Mouse (Mus musculus): ENCODE data around the gene Riox1. TPM values are rescaled to one million over a fixed set of nuclear protein-coding genes. Genes with fewer than 3 reads are reported as not detected.

Riox1 gene
- 2.6 TPM for polyA plus RNA-seq (2014; fragmentation: Illumina TruSeq; extraction: RNeasy Lipid Tissue Mini Kit (QIAGEN cat#74804))

DNA sequence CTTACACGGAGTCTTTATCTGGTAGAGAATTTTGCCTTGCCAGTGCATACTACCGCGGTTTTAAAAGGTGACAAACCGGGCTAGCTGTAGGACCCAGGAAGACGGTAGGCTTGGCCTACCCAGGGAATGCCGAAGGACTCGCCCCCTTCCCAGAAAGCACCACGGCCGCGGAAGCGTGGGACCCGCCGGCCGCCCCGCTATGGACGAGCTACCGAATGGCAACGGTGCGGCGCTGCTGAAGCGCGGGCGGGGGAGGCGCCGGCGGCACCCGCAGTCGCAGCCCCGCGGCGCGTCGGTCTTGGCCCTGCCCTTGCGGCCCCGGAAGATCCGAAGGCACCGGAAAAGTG lies at the start of gene Riox1:
TSS of gene Riox1 (plus strand) at position 116 of the 347 bp plus-strand sequence.

GRCm38 (mm10) chr12:83921535-83922381 lies 28.6 kb upstream of the Riox1 start, which contains the start of gene Numb:
Gene Numb (minus strand): TSS chr12:83921934.

DNA sequence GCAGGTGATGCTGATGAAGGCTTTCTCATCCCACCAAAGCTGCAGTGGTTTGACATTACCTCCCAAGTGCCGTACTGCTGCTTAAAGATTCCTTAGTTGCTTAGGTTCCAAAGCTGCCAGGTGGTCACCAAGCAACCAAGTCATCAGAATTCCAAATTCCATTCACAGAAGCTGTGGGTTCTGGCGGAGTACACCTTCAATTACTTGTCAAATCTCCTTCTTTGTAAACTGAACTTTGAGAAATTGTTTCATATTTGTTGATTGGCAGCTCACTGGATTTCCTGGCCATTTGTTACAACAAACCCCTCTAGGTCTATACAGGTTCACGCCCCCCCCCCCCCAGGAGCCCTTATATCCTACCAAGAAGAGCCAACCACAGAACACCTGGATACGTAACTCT lies 34.3 kb downstream of the Riox1 start, which contains the start of gene Heatr4:
TSS of gene Heatr4 (minus strand) at position 101 of the 400 bp plus-strand sequence.

DNA sequence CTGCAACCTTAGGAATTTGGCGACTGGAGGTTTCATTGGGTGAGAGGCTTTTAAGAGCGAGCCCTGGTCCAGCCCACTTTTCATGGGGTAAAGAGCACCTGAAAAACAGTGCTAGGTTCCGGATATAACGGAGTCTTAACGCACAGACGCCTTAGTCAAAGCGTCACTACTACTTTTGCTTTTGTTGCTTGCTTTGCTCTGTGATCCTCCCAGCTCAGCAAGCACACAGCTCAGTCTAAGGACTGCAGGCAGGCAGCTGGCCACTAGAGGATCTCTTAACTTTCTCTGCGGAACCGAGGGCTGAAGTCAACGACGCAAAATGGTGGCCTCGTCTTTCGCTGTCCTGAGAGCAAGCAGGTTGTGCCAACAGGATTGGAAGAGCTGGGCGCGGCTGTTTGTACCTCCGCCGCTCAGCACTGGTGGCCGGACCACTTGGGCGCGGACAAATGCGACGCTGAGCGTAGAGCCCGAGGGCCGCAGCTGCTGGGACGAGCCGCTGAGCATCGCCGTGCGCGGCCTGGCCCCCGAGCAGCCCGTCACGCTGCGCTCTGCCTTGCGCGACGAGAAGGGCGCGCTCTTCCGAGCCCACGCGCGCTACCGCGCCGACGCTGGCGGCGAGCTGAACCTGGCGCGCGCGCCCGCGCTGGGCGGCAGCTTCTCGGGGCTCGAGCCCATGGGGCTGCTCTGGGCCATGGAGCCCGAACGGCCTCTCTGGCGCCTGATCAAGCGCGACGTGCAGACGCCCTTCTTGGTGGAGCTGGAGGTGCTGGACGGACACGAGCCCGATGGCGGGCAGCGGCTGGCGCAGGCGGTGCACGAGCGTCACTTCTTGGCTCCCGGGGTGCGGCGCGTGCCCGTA lies 37.4 kb downstream of the Riox1 start, which contains the start of gene Acot2:
TSS of gene Acot2 (plus strand) at position 279 of the 859 bp plus-strand sequence.

Other genes starting within 250 kb of the Riox1 start
- 0.40 TPM for gene Papln, start 187.0 kb upstream of the Riox1 start, polyA plus RNA-seq (2014; fragmentation: Illumina TruSeq; extraction: RNeasy Lipid Tissue Mini Kit (QIAGEN cat#74804))
- 20.8 TPM for gene Numb, start 28.7 kb upstream of the Riox1 start, polyA plus RNA-seq (2014; fragmentation: Illumina TruSeq; extraction: RNeasy Lipid Tissue Mini Kit (QIAGEN cat#74804))
- not detected for gene Heatr4, start 34.2 kb downstream of the Riox1 start, polyA plus RNA-seq (2014; fragmentation: Illumina TruSeq; extraction: RNeasy Lipid Tissue Mini Kit (QIAGEN cat#74804))
- 5.5 TPM for gene Acot2, start 37.3 kb downstream of the Riox1 start, polyA plus RNA-seq (2014; fragmentation: Illumina TruSeq; extraction: RNeasy Lipid Tissue Mini Kit (QIAGEN cat#74804))
- 55.7 TPM for gene Acot1, start 58.9 kb downstream of the Riox1 start, polyA plus RNA-seq (2014; fragmentation: Illumina TruSeq; extraction: RNeasy Lipid Tissue Mini Kit (QIAGEN cat#74804))
- 0.34 TPM for gene Acot4, start 87.8 kb downstream of the Riox1 start, polyA plus RNA-seq (2014; fragmentation: Illumina TruSeq; extraction: RNeasy Lipid Tissue Mini Kit (QIAGEN cat#74804))
- gene Gm49366, start 88.3 kb downstream of the Riox1 start, polyA plus RNA-seq (2014; fragmentation: Illumina TruSeq; extraction: RNeasy Lipid Tissue Mini Kit (QIAGEN cat#74804)), result not detected
- gene Acot3, start 101.5 kb downstream of the Riox1 start, polyA plus RNA-seq (2014; fragmentation: Illumina TruSeq; extraction: RNeasy Lipid Tissue Mini Kit (QIAGEN cat#74804)), result 0.88 TPM
- gene Acot5, start 118.7 kb downstream of the Riox1 start, polyA plus RNA-seq (2014; fragmentation: Illumina TruSeq; extraction: RNeasy Lipid Tissue Mini Kit (QIAGEN cat#74804)), result not detected
- 21.9 TPM for gene Acot6, start 150.0 kb downstream of the Riox1 start, polyA plus RNA-seq (2014; fragmentation: Illumina TruSeq; extraction: RNeasy Lipid Tissue Mini Kit (QIAGEN cat#74804))
- gene Dnal1, start 163.8 kb downstream of the Riox1 start, polyA plus RNA-seq (2014; fragmentation: Illumina TruSeq; extraction: RNeasy Lipid Tissue Mini Kit (QIAGEN cat#74804)), result 53.8 TPM
- 0.31 TPM for gene Pnma1, start 197.9 kb downstream of the Riox1 start, polyA plus RNA-seq (2014; fragmentation: Illumina TruSeq; extraction: RNeasy Lipid Tissue Mini Kit (QIAGEN cat#74804))